Mouse (Mus musculus) limb, embryonic 14.5 days (tissue): ENCODE measurements at regions not wholly inside any gene's neighbourhood (a gene's known extent, or its start where the extent isn't known, plus 50 kb on each side); places are given as distances from the start of the nearest gene placed in this dataset.

Source experiments
- ATAC-seq: fragments of 200-750 bp; cut with Nextera tagmentation; 2 replicates; pipeline ENCODE4 v1.8.0; 2017; ENCODE audit warnings: low read depth, moderate number of reproducible peaks, moderate TSS enrichment; ENCODE audit not compliant: low FRiP score
- DNase-seq: peaks from one replicate; pipeline ENCODE4 v3.0.0-alpha.2; 2015; ENCODE audit warnings: low spot score
- H3K27ac ChIP-seq: fragments of 300-500 bp; sonication (generic); replicated peaks from 2 replicates; pipeline ENCODE4 v1.5.1; 2014; ENCODE audit warnings: low read depth, mild to moderate bottlenecking, low read length, moderate library complexity, mixed read lengths
- H3K27me3 ChIP-seq: fragments of 300-500 bp; sonication (generic); 2 replicates; pipeline ENCODE4 v1.6.1; 2014; ENCODE audit warnings: low read length, mixed read lengths; ENCODE audit not compliant: control insufficient read depth, insufficient read depth
- H3K36me3 ChIP-seq: fragments of 300-500 bp; sonication (generic); 2 replicates; pipeline ENCODE4 v1.6.1; 2014; ENCODE audit warnings: mild to moderate bottlenecking, low read length, moderate library complexity, mixed read lengths; ENCODE audit not compliant: control insufficient read depth, insufficient read depth
- H3K4me1 ChIP-seq: fragments of 300-500 bp; sonication (generic); 2 replicates; pipeline ENCODE4 v1.6.1; 2014; ENCODE audit warnings: antibody characterized with exemption, low read length, mixed read lengths; ENCODE audit not compliant: control insufficient read depth, insufficient read depth
- H3K4me2 ChIP-seq: fragments of 300-500 bp; sonication (generic); replicated peaks from 2 replicates; pipeline ENCODE4 v1.6.1; 2014; ENCODE audit warnings: low read depth, mild to moderate bottlenecking, low read length, moderate library complexity; ENCODE audit not compliant: severe bottlenecking
- H3K4me3 ChIP-seq: fragments of 300-500 bp; sonication (generic); replicated peaks from 2 replicates; pipeline ENCODE4 v1.5.1; 2014; ENCODE audit warnings: low read length
- H3K9ac ChIP-seq: fragments of 300-500 bp; sonication (generic); 2 replicates; pipeline ENCODE4 v1.6.1; 2014; ENCODE audit warnings: mild to moderate bottlenecking, low read depth, low read length, moderate library complexity; ENCODE audit not compliant: severe bottlenecking
- H3K9me3 ChIP-seq: fragments of 300-500 bp; sonication (generic); 2 replicates; pipeline ENCODE4 v1.6.1; 2016; ENCODE audit warnings: low read length; ENCODE audit not compliant: control insufficient read depth
- POLR2A ChIP-seq: fragments of 200-500 bp; IDR thresholded peaks from 2 replicates; pipeline ENCODE4 v1.8.0; 2012; ENCODE audit warnings: inconsistent platforms, mild to moderate bottlenecking, moderate library complexity, borderline replicate concordance; ENCODE audit not compliant: insufficient read depth, insufficient read length; ENCODE audit errors: extremely low read depth
- WGBS: fragments of 180-500 bp; shearing (Covaris S2); extraction: QIAGEN DNeasy Blood & Tissue Kit; methylation state at CpG from one replicate; pipeline ENCODE4 v1.1.7; 2014; 5-methylcytosine and 5-hydroxymethylcytosine counted together

- H3K27me3 ChIP-seq = no peaks in the 10 kb centered on the region
- no peak overlapping the region for H3K4me3 ChIP-seq
- no peaks in the 10 kb centered on the region for H3K4me1 ChIP-seq
- TF ChIP-seq POLR2A = no peak
- no peak for DNase-seq
- H3K36me3 ChIP-seq = no peaks in the 10 kb centered on the region
- no peak for ATAC-seq
- WGBS = 77% methylated on average over 4 of the region's 4 CpGs
- no peaks in the 10 kb centered on the region for H3K9me3 ChIP-seq
- no peak overlapping the region for H3K4me2 ChIP-seq
- H3K27ac ChIP-seq = no peak overlapping the region
- no peak overlapping the region for H3K9ac ChIP-seq
Observed at GRCm38 (mm10) chr3:79002173-79002848, 284.0 kb downstream of the Rapgef2 start.

- no peaks in the 10 kb centered on the region for H3K27me3 ChIP-seq
- ATAC-seq (no peak), DNase-seq (no peak)
- WGBS = 84% methylated on average over 4 of the region's 4 CpGs
- TF ChIP-seq POLR2A = no peak
- H3K4me2 ChIP-seq = no peak overlapping the region
- no peak overlapping the region for H3K9ac ChIP-seq
- H3K9me3 ChIP-seq = no peaks in the 10 kb centered on the region
- H3K4me1 ChIP-seq = no peaks in the 10 kb centered on the region
- H3K27ac ChIP-seq = no peak overlapping the region
- no peaks in the 10 kb centered on the region for H3K36me3 ChIP-seq
- H3K4me3 ChIP-seq = no peak overlapping the region
Observed at GRCm38 (mm10) chr3:79001754-79002153, 284.6 kb downstream of the Rapgef2 start.

DNA sequence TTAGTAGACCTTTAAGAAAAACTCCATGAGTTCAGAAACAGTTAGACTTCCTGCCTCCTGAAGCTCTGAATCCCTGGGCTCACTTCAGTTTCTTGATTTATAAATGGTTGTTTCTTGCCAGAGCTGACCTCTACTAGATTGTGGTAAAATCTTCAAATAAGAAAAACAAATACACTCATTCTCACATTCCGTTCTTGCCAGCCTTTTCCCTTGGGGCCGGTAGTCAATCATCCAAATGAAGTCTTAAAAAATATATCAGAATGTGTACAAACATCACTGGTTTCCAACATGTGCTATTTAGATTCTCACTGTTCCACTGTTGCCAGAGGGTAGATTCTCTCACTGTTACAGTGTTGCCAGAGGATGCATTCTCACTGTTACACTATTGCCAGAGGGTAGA, 286.0 kb downstream of the Rapgef2 start:
- Histone ChIP-seq H3K9me3 (no peaks in the 10 kb centered on the region), H3K9ac (no peak overlapping the region), H3K27ac (no peak overlapping the region), H3K4me2 (no peak overlapping the region), H3K36me3 (no peaks in the 10 kb centered on the region), H3K4me1 (no peaks in the 10 kb centered on the region), H3K4me3 (no peak overlapping the region), H3K27me3 (no peaks in the 10 kb centered on the region)
- no peak for ATAC-seq
- WGBS = 54% methylated on average over 2 of the region's 2 CpGs
- no peak for TF ChIP-seq POLR2A
- DNase-seq = no peak

GRCm38 (mm10) chr3:78999803-79000202, 286.5 kb downstream of the Rapgef2 start:
- Histone ChIP-seq H3K4me1 (no peaks in the 10 kb centered on the region), H3K4me2 (no peak overlapping the region), H3K27me3 (no peaks in the 10 kb centered on the region), H3K9me3 (no peaks in the 10 kb centered on the region), H3K4me3 (no peak overlapping the region), H3K36me3 (no peaks in the 10 kb centered on the region), H3K27ac (no peak overlapping the region), H3K9ac (no peak overlapping the region)
- 56% methylated on average over 3 of the region's 3 CpGs for WGBS
- TF ChIP-seq POLR2A = no peak
- no peak for ATAC-seq
- no peak for DNase-seq

- 74% methylated on average over 2 of the region's 2 CpGs for WGBS
- H3K27me3 ChIP-seq = no peaks in the 10 kb centered on the region
- H3K4me2 ChIP-seq = no peak overlapping the region
- H3K27ac ChIP-seq = no peak overlapping the region
- no peak overlapping the region for H3K4me3 ChIP-seq
- DNase-seq = no peak
- no peaks in the 10 kb centered on the region for H3K36me3 ChIP-seq
- TF ChIP-seq POLR2A = no peak
- no peaks in the 10 kb centered on the region for H3K4me1 ChIP-seq
- ATAC-seq = no peak
- no peaks in the 10 kb centered on the region for H3K9me3 ChIP-seq
- no peak overlapping the region for H3K9ac ChIP-seq
Observed at GRCm38 (mm10) chr3:78988120-78988519, 298.2 kb downstream of the Rapgef2 start.
